Mouse (Mus musculus) MEL (cell line): ENCODE measurements around the gene Gp9. TPM values are rescaled to one million over a fixed set of nuclear protein-coding genes. Genes with fewer than 3 reads are reported as not detected.
"Not testable (repeated sequence)": the region's sequence is repeated elsewhere in the genome, so short reads cannot be mapped to it uniquely, and the experiment has no call there.

ENCODE experiments used
- DNase-seq: peaks from one replicate; pipeline ENCODE4 v3.0.0; 2011; ENCODE audit warnings: low read depth, low spot score
- H3K27ac ChIP-seq: 2 replicates; pipeline ENCODE4 v1.5.1; 2012; ENCODE audit warnings: low read depth, mild to moderate bottlenecking, control low read depth, low read length, moderate library complexity; ENCODE audit not compliant: control insufficient read depth
- H3K27me3 ChIP-seq, 2 experiments: fragments of 150-350 bp in 1 of 2; sonication (generic) in 1 of 2; 2 replicates each; pipeline ENCODE4 v1.6.1; 2012; ENCODE audit warnings: low read length in 2 of 2, mild to moderate bottlenecking in 2 of 2, improper control_type of control experiment in 1 of 2, moderate library complexity in 1 of 2; ENCODE audit not compliant: insufficient read depth in 2 of 2, control insufficient read depth in 1 of 2
- H3K36me3 ChIP-seq, 2 experiments: 2 replicates each; pipeline ENCODE4 v1.6.1; 2012 to 2014; ENCODE audit warnings: low read length in 2 of 2, improper control_type of control experiment in 1 of 2, inconsistent platforms in 1 of 2, mild to moderate bottlenecking in 1 of 2; ENCODE audit not compliant: insufficient read depth in 2 of 2, control insufficient read depth in 1 of 2
- H3K4me1 ChIP-seq, 2 experiments: fragments of 150-350 bp in 1 of 2; sonication (generic) in 1 of 2; 2 replicates each; pipeline ENCODE4 v1.6.1; 2012; ENCODE audit warnings: low read length in 2 of 2, improper control_type of control experiment in 1 of 2, mild to moderate bottlenecking in 1 of 2; ENCODE audit not compliant: insufficient read depth in 2 of 2, control insufficient read depth in 1 of 2
- H3K4me3 ChIP-seq, 2 experiments: fragments of 150-350 bp in 1 of 2; sonication (generic) in 1 of 2; 2 replicates each; pipeline ENCODE4 v1.5.1; 2012; ENCODE audit warnings: low read depth in 2 of 2, low read length in 2 of 2, mild to moderate bottlenecking in 2 of 2, moderate library complexity in 2 of 2, control low read depth in 1 of 2, improper control_type of control experiment in 1 of 2; ENCODE audit not compliant: control insufficient read depth in 1 of 2, insufficient read depth in 1 of 2
- H3K79me2 ChIP-seq: 2 replicates; pipeline ENCODE4 v1.6.1; 2012; ENCODE audit warnings: mild to moderate bottlenecking, low read length, moderate library complexity; ENCODE audit not compliant: control insufficient read depth, poor library complexity, insufficient read depth
- H3K9ac ChIP-seq: 2 replicates; pipeline ENCODE4 v1.6.1; 2012; ENCODE audit warnings: low read depth, mild to moderate bottlenecking, control low read depth, low read length, moderate library complexity; ENCODE audit not compliant: control insufficient read depth, poor library complexity, severe bottlenecking
- H3K9me3 ChIP-seq: fragments of 150-350 bp; sonication (generic); replicated peaks from 2 replicates; pipeline ENCODE4 v1.6.1; 2012; ENCODE audit warnings: mild to moderate bottlenecking, low read length, improper control_type of control experiment, moderate library complexity; ENCODE audit not compliant: insufficient read depth
- BHLHE40 ChIP-seq: IDR thresholded peaks from 2 replicates; pipeline ENCODE4 v1.6.1; 2012; ENCODE audit warnings: low read depth, mild to moderate bottlenecking, inconsistent platforms, low read length, improper control_type of control experiment, borderline replicate concordance
- CHD1 ChIP-seq: IDR thresholded peaks from 2 replicates; pipeline ENCODE4 v1.6.1; 2012; ENCODE audit warnings: low read depth, mild to moderate bottlenecking, inconsistent platforms, low read length, improper control_type of control experiment
- E2F4 ChIP-seq: IDR thresholded peaks from 2 replicates; pipeline ENCODE4 v1.6.1; 2011; ENCODE audit warnings: low read depth, low read length, improper control_type of control experiment, borderline replicate concordance
- GATA1 ChIP-seq: IDR thresholded peaks from 2 replicates; pipeline ENCODE4 v1.6.1; 2011; ENCODE audit warnings: low read depth, low read length, improper control_type of control experiment
- HCFC1 ChIP-seq: IDR thresholded peaks from 2 replicates; pipeline ENCODE4 v1.6.1; 2012; ENCODE audit warnings: low read depth, mild to moderate bottlenecking, inconsistent platforms, low read length, improper control_type of control experiment, moderate library complexity
- MAX ChIP-seq: IDR thresholded peaks from 2 replicates; pipeline ENCODE4 v1.6.1; 2011; ENCODE audit warnings: low read length, improper control_type of control experiment
- MEF2A ChIP-seq: IDR thresholded peaks from 2 replicates; pipeline ENCODE4 v1.6.1; 2014; ENCODE audit warnings: low read depth, mild to moderate bottlenecking, inconsistent platforms, low read length, improper control_type of control experiment; ENCODE audit not compliant: poor library complexity, insufficient replicate concordance, severe bottlenecking; ENCODE audit errors: extremely low read depth
- MYC ChIP-seq: IDR thresholded peaks from 2 replicates; pipeline ENCODE4 v1.6.1; 2011; ENCODE audit warnings: low read depth, mild to moderate bottlenecking, low read length, improper control_type of control experiment, moderate library complexity
- NELFE ChIP-seq: IDR thresholded peaks from 2 replicates; pipeline ENCODE4 v1.6.1; 2011; ENCODE audit warnings: low read depth, low read length, improper control_type of control experiment
- NRF1 ChIP-seq: IDR thresholded peaks from 2 replicates; pipeline ENCODE4 v1.6.1; 2014; ENCODE audit warnings: low read depth, mild to moderate bottlenecking, inconsistent platforms, low read length, improper control_type of control experiment, moderate library complexity; ENCODE audit not compliant: poor library complexity, insufficient read depth, severe bottlenecking
- POLR2A ChIP-seq, 2 experiments: IDR thresholded peaks; 2 replicates each; pipeline ENCODE4 v1.6.1; 2011 to 2012; ENCODE audit warnings: low read length in 2 of 2, mild to moderate bottlenecking in 2 of 2, control low read depth in 1 of 2, improper control_type of control experiment in 1 of 2, low read depth in 1 of 2, moderate library complexity in 1 of 2; ENCODE audit not compliant: control insufficient read depth in 1 of 2, insufficient read depth in 1 of 2, poor library complexity in 1 of 2
- POLR2AphosphoS2 ChIP-seq: IDR thresholded peaks from 2 replicates; pipeline ENCODE4 v1.6.1; 2011; ENCODE audit warnings: low read length, improper control_type of control experiment
- RCOR1 ChIP-seq: IDR thresholded peaks from 2 replicates; pipeline ENCODE4 v1.6.1; 2012; ENCODE audit warnings: low read depth, mild to moderate bottlenecking, inconsistent platforms, low read length, improper control_type of control experiment
- SMC3 ChIP-seq: IDR thresholded peaks from 2 replicates; pipeline ENCODE4 v1.6.1; 2011; ENCODE audit warnings: low read depth, low read length, improper control_type of control experiment
- TAL1 ChIP-seq: IDR thresholded peaks from 2 replicates; pipeline ENCODE4 v1.6.1; 2012; ENCODE audit warnings: mild to moderate bottlenecking, inconsistent platforms, low read length, moderate library complexity, mixed read lengths
- TBP ChIP-seq: IDR thresholded peaks from 2 replicates; pipeline ENCODE4 v1.8.0; 2011; ENCODE audit warnings: low read depth, low read length, improper control_type of control experiment
- TCF12 ChIP-seq: IDR thresholded peaks from 2 replicates; pipeline ENCODE4 v1.6.1; 2014; ENCODE audit warnings: low read depth, mild to moderate bottlenecking, inconsistent platforms, low read length, improper control_type of control experiment, moderate library complexity
- UBTF ChIP-seq: IDR thresholded peaks from 2 replicates; pipeline ENCODE4 v1.6.1; 2012; ENCODE audit warnings: low read depth, mild to moderate bottlenecking, inconsistent platforms, low read length, improper control_type of control experiment, moderate library complexity, borderline replicate concordance; ENCODE audit not compliant: insufficient read depth
- USF1 ChIP-seq: IDR thresholded peaks from 2 replicates; pipeline ENCODE4 v1.6.1; 2014; ENCODE audit warnings: low read depth, mild to moderate bottlenecking, inconsistent platforms, low read length, improper control_type of control experiment, moderate library complexity
- USF2 ChIP-seq, 2 experiments: IDR thresholded peaks; 2 replicates each; pipeline ENCODE4 v1.6.1; 2011 to 2012; ENCODE audit warnings: improper control_type of control experiment in 2 of 2, low read length in 2 of 2, borderline replicate concordance in 1 of 2, inconsistent platforms in 1 of 2, low read depth in 1 of 2, mild to moderate bottlenecking in 1 of 2; ENCODE audit not compliant: insufficient read depth in 1 of 2
- ZC3H11A ChIP-seq: IDR thresholded peaks from 2 replicates; pipeline ENCODE4 v1.6.1; 2012; ENCODE audit warnings: low read depth, mild to moderate bottlenecking, inconsistent platforms, low read length, improper control_type of control experiment
- ZMIZ1 ChIP-seq: IDR thresholded peaks from 2 replicates; pipeline ENCODE4 v1.6.1; 2012; ENCODE audit warnings: low read depth, mild to moderate bottlenecking, inconsistent platforms, low read length, improper control_type of control experiment, moderate library complexity
- polyA plus RNA-seq, 2 experiments: library from polyadenylated mRNA; stranded (reverse) in 1 of 2; unstranded in 1 of 2; fragments of >175 nt in 1 of 2; fragments of >200 nt in 1 of 2; gene quantifications; 2 replicates each; pipeline versions ENCODE4 v1.2.1 to v1.2.4; 2012; ENCODE audit warnings: low replicate concordance in 2 of 2, low read depth in 1 of 2; ENCODE audit not compliant: insufficient read length in 2 of 2, insufficient read depth in 1 of 2, missing spikeins in 1 of 2
- total RNA-seq: library from RNA; depleted of rRNA; stranded (reverse); fragments of 300-350 nt; gene quantifications from 2 replicates; pipeline ENCODE4 v1.2.3, GENCODE M21; 2012

The Gp9 gene
- total and polyA plus RNA-seq, 3 experiments: 3.9 to 11.1 TPM; not detected in 1

- TF ChIP-seq MYC: no peak
- TF ChIP-seq TCF12: peak; percentile 45; the same call in 1 of the 2 replicates
- TF ChIP-seq ZC3H11A: peak; percentile 83
- no peak for TF ChIP-seq USF2 (IDR thresholded peaks at IDR 0.05; ENCODE audit: borderline replicate concordance in 1 of 2, insufficient read depth in 1 of 2, low read depth in 1 of 2, low read length in 2 of 2)
- TF ChIP-seq BHLHE40: no peak
- TF ChIP-seq E2F4: no peak
- peak; percentile 90 for TF ChIP-seq SMC3
- no peak for TF ChIP-seq TAL1
- TF ChIP-seq USF1: no peak
- no peak for TF ChIP-seq ZMIZ1
- TF ChIP-seq CHD1: no peak
- TF ChIP-seq HCFC1: no peak
- no peak for TF ChIP-seq POLR2AphosphoS2
- no peak for TF ChIP-seq POLR2A (IDR thresholded peaks at IDR 0.05; ENCODE audit: control insufficient read depth in 1 of 2, insufficient read depth in 1 of 2, low read depth in 1 of 2, low read length in 2 of 2, poor library complexity in 1 of 2)
- no peak for TF ChIP-seq MAX
- no peak for TF ChIP-seq RCOR1
- no peak for TF ChIP-seq NELFE
- no peak for TF ChIP-seq TBP
- TF ChIP-seq NRF1: no peak
- no peak for TF ChIP-seq UBTF
- peak; percentile 47 for TF ChIP-seq GATA1
- no peak for TF ChIP-seq MEF2A
These were observed 14.2 kb upstream of the Gp9 start (continued) for GRCm38 (mm10) chr6:87763376-87764280.

GRCm38 (mm10) chr6:87764296-87764695, 13.6 kb upstream of the Gp9 start:
- H3K4me3 ChIP-seq, H3K79me2 ChIP-seq, H3K9ac ChIP-seq, H3K9me3 ChIP-seq, H3K36me3 ChIP-seq, H3K27me3 ChIP-seq, H3K4me1 ChIP-seq, H3K27ac ChIP-seq, DNase-seq: not testable (repeated sequence)
